Mouse (Mus musculus) central nervous system, embryonic 11.5 days (tissue): ENCODE measurements around the gene Il9r. TPM values are rescaled to one million over a fixed set of nuclear protein-coding genes. Genes with fewer than 3 reads are reported as not detected.

Experiments
- polyA plus RNA-seq: library from polyadenylated mRNA; depleted of rRNA; stranded (reverse); fragments of >200 nt; gene quantifications from 2 replicates; pipeline ENCODE4 v1.2.3, GENCODE M21; 2012; rRNA removed

Gene Il9r
- polyA plus RNA-seq = 0.02 and 0.21 TPM in 2 replicates

GRCm38 (mm10) chr11:32200075-32200601 lies at the start of gene Il9r:
TSS of gene Il9r (minus strand) at chr11:32200279.

DNA sequence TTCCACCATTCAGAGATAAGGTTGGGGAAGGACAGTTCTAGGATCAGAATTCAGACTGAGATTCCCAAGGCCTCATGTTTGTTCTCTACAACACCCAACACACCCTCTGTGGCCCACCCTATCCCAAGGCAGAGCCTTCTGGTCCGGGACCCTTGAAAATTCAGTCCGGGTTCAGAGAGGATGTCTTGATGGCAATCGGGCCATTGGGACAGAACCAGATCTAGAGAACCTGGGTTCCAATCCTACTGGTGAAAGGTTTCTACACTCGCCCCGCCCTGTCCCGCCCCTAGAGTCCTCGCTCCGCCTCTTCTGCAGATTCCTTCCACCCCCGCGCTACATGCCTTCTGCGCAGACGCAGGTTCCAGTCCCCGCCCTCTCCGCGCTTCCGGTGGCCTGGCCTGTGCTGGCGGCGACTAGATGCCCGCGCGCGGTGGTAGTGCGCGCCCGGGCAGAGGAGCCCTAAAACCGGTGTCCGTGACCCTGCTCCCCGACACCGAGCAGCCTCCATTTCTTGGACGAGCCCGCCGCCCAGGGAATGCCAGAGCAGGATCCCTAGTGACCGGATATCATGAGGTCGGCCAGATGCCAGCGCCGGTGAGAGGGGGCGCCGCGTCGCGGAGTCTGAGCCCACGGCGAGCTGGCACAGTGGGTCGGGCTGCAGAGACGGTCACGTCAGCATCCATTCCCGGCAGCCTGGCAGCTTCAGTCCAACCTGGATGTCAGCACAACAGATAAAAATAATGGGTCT lies 26.2 kb upstream of the Il9r start, which contains the start of gene Mpg:
Gene Mpg, plus strand, starts transcription at position 382 of the 748 bp plus-strand sequence.

GRCm38 (mm10) chr11:32221951-32222409 lies 21.9 kb upstream of the Il9r start, which contains the start of gene Rhbdf1:
TSS of gene Rhbdf1 (minus strand) at chr11:32222300.

DNA sequence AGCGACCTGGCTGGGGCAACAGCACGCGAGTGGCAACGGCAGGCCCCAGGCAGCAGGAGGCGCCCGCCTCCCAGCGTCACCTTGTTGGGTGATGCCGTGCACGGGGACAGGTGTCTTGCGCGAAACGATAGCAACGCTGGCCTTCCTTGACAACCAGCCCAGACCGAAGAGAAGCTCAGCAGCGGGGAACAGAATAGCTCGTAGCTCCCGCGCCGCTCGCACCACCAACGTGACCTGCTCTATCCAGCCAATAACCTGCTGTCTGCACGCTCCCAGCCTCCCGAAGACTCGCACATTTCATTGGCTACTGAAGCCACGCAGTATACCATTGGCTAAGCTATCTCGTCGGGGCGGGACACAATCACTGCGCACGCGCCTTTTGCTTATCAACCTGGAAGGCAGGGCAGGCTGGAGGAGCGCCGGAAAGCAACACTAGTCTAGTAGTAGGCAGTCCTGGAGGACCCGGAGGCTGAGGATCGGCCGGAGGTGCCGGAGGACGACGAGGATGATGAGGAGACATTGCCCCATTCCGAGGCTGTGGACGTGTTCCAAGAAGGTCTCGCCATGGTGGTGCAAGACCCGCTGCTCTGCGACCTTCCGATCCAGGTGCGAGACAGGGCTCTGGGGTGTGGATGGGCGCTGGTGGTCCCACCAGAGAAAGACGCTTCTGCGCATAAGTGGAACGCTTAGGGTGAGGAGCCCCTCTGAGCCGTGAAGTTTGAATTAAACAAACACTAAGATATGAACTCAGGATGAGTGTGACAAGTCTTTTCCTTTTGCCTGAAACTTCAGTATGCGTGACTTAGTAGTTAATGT lies 5.2 kb upstream of the Il9r start, which contains the start of gene Snrnp25:
Gene Snrnp25, plus strand, starts transcription at position 358 of the 816 bp plus-strand sequence.

Other genes with a start within 250 kb of the Il9r start
- 0.13 and 0.21 TPM in 2 replicates for gene 4930524B15Rik, start 234.7 kb downstream of the Il9r start, polyA plus RNA-seq
- 114 and 138 TPM in 2 replicates for gene Nsg2, start 199.8 kb downstream of the Il9r start, polyA plus RNA-seq
- gene Snrnp25, start 5.1 kb upstream of the Il9r start, polyA plus RNA-seq = 95.3 and 96.0 TPM in 2 replicates
- gene Rhbdf1, start 22.0 kb upstream of the Il9r start, polyA plus RNA-seq = 33.0 and 44.8 TPM in 2 replicates
- 14.4 and 20.2 TPM in 2 replicates for gene Mpg, start 26.2 kb upstream of the Il9r start, polyA plus RNA-seq
- 38.1 and 65.5 TPM in 2 replicates for gene Nprl3, start 67.4 kb upstream of the Il9r start, polyA plus RNA-seq
- 1,205 and 2,805 TPM in 2 replicates for gene Hba-x, start 76.1 kb upstream of the Il9r start, polyA plus RNA-seq
- 4,618 and 5,929 TPM in 2 replicates for gene Hba-a1, start 83.2 kb upstream of the Il9r start, polyA plus RNA-seq
- 9.1 and 13.0 TPM in 2 replicates for gene Hbq1b, start 86.7 kb upstream of the Il9r start, polyA plus RNA-seq
- gene Hba-a2, start 96.2 kb upstream of the Il9r start, polyA plus RNA-seq = 4,539 and 7,439 TPM in 2 replicates
- 0.53 and 0.58 TPM in 2 replicates for gene Hbq1a, start 99.8 kb upstream of the Il9r start, polyA plus RNA-seq
- gene Sh3pxd2b, start 147.5 kb upstream of the Il9r start, polyA plus RNA-seq = 24.9 and 33.6 TPM in 2 replicates